Mouse (Mus musculus) ES-E14 (cell line): ENCODE results near the gene Hist1h3d.
"Not testable (repeated sequence)": the region's sequence is repeated elsewhere in the genome, so short reads cannot be mapped to it uniquely, and the experiment has no call there.

Experiments used
- CHD2 ChIP-seq: IDR thresholded peaks from 2 replicates; pipeline ENCODE4 v1.6.1; 2014; ENCODE audit warnings: mild to moderate bottlenecking, low read depth, low read length, inconsistent platforms
- HCFC1 ChIP-seq: IDR thresholded peaks from 2 replicates; pipeline ENCODE4 v1.6.1; 2012; ENCODE audit warnings: low read length, inconsistent platforms, borderline replicate concordance; ENCODE audit not compliant: insufficient read depth
- MAFK ChIP-seq: IDR thresholded peaks from 2 replicates; pipeline ENCODE4 v1.6.1; 2014; ENCODE audit warnings: mild to moderate bottlenecking, low read depth, low read length, inconsistent platforms; ENCODE audit not compliant: insufficient read depth
- ZC3H11A ChIP-seq: IDR thresholded peaks from 2 replicates; pipeline ENCODE4 v1.6.1; 2012; ENCODE audit warnings: low read depth, mild to moderate bottlenecking, inconsistent platforms, low read length, borderline replicate concordance

DNA sequence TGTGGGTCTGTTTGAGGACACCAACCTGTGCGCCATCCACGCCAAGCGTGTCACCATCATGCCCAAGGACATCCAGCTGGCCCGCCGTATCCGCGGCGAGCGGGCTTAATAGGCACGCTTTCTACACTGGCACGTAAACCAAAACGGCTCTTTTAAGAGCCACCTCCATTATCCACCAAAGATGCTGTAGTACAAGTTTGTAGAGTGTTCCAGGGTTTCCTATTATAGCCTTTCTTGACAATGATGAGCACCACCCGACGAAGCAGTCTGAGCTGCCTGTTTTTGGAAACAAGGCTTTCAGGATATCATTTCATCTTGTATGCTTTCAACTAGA is 30.8 kb upstream of the Hist1h3d start:
- not testable (repeated sequence) for TF ChIP-seq ZC3H11A, CHD2, MAFK, HCFC1
